Mouse (Mus musculus) small intestine, adult 2 months (tissue): Measurements from ENCODE around the gene Dnajc16.

Experiments used
- CTCF ChIP-seq: fragments of 200-500 bp; IDR thresholded peaks from 2 replicates; pipeline ENCODE4 v1.5.1; 2012; ENCODE audit warnings: low read depth, mild to moderate bottlenecking, control low read depth, inconsistent platforms, low read length, moderate library complexity, mixed read lengths; ENCODE audit not compliant: insufficient replicate concordance, insufficient read length; ENCODE audit errors: extremely low read depth
- POLR2A ChIP-seq: fragments of 200-500 bp; IDR thresholded peaks from 2 replicates; pipeline ENCODE4 v1.6.1; 2012; ENCODE audit warnings: low read depth, mild to moderate bottlenecking, control low read depth, inconsistent platforms, low read length, moderate library complexity

- TF ChIP-seq CTCF, result no peak
- no peak for TF ChIP-seq POLR2A
These were observed 28.1 kb upstream of the Dnajc16 start for GRCm38 (mm10) chr4:141818861-141819260.
